Mouse (Mus musculus) right cerebral cortex, adult 18-20 months (tissue): ENCODE measurements at regions not wholly inside any gene's neighbourhood (a gene's known extent, or its start where the extent isn't known, plus 50 kb on each side); places are given as distances from the start of the nearest gene placed in this dataset.
A peak's percentile ranks its signal among the peaks of the same experiment; 100 is the strongest.

Experiments
- DNase-seq: peaks from one replicate; pipeline ENCODE4 v3.0.0; 2022; ENCODE audit warnings: mixed read lengths

- DNase-seq, result peak; percentile 3
Observed at GRCm38 (mm10) chr12:96922752-96923151, 1230.7 kb downstream of the Flrt2 start.
